Mouse (Mus musculus) kidney, postnatal 4 days (tissue): Measurements from ENCODE around the gene Crygc.
A peak's percentile ranks its signal among the peaks of the same experiment; 100 is the strongest.

Source experiments
- DNase-seq, 2 experiments: peaks; one replicate each; pipeline ENCODE4 v3.0.0; 2021; ENCODE audit warnings: mixed read lengths in 2 of 2

Crygc gene

DNA sequence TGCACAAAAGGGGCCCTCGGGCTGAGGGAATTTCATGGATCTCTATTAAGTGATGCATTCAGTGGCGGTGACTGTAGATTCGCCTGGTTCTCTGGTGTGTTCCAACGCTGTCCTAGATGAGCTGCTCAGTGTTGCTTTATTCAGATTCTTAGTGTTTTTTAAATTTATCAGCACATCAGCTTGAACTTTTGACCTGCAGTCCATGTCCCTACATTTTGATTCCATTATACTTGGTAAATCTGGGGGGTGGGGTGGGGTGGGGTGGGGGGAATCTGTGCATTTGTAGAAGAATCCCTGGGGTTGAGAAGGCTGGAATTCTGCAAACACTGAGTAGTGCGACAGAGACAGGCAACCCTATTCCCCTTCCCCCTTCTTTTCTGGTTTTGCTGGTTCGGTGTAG lies at the start of gene Crygc:
Crygc (minus strand) TSS at position 101 of the 400 bp plus-strand sequence.
- DNase-seq: no peak

DNA sequence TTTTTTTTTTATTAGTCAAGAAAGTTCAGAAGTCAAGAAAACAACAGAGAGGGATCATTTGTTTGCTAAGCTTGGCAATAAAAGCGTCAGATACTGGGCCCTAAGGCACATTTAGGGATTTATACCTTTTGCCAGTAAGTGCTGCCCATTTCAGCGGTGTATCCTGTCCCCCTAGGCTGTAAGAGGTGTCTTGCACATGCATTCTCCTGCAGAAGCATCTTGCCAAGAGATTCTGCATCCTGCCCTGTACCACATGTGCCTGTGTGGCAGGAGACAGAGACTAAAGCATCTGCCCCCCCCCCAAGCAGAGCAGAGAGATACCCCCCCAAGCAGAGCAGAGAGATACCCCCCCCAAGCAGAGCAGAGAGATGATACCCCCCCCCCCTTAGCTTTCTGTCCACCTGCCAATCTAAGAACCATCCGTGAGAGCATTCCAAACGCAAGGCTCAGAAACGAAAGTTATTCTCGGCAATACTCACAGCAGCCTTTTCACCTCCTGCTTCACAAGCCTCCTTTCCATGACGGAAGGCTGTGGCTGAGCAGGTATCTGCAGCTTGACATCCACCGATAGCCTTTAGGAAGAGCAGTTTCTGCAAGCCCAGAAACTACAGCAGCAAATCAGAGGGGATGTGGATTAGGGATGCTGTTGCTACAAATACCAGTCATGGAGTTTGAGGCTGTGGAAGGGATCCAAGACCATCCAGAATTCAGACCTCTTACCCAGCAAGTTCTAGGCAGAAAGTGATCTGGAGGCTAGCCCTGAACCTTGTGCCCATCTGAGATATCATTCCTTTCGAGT lies 49.3 kb upstream of the Crygc start, which contains the start of gene D630023F18Rik:
D630023F18Rik (minus strand) TSS at position 641 of the 799 bp plus-strand sequence.
- DNase-seq: peak in 1 of 2 experiments; percentile 12

DNA sequence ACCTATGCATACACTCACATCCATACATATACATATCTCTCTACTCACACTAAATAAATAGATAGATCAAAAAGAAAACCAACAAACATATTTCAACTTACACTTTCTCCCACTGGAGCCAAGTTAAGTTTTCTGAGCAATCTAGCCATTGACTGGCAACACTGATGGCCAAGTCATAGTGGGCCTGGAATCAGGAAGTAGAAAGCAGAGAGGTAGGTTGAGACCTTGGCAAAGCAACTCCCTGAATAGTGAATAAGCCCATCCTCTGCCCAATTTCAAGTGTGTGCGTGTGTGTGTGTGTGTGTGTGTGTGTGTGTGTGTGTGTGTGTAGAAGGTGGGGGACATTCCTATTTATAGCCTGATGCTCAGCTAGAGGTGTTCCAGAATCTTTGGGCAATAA lies 45.9 kb upstream of the Crygc start, which contains the start of gene Gm28845:
Gm28845 (minus strand) TSS at position 121 of the 400 bp plus-strand sequence.
- no peak for DNase-seq

DNA sequence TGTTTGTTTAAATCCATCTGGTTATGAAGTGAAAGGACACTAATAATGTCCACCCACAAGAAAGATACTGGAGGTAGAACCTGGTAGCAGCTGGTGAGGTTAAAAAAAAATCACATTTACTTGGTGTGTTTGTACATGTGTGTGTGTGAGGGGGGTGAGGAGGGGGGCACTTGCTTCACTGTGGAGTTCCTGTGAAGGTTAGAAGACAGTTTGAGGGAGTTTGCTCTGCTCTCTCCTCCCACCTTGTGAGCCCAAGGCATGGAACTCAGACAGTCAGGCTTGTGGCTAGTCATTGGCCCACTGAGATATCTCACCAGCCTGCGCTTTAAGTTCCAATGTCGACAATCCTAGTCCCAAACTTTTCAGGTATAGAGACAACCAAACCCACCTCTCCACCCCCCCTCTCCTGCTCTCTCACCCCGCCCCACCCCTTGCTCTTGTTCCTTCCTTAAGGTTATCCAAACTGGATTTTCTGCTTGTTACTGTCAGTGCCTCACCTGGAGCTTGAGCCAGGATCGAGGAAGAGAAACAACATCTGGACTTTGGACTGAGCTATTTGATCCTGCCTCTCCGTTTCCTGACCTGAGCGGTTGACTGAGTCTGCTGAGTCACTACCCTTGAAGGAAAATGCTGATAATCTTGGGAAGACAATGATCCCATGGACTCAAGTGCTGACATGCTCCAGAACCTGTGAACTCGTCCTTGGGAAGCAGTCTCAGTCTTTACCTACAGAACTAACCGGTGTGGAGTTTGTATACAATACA lies 44.8 kb upstream of the Crygc start:
- DNase-seq: peak; percentile 17 to 50

DNA sequence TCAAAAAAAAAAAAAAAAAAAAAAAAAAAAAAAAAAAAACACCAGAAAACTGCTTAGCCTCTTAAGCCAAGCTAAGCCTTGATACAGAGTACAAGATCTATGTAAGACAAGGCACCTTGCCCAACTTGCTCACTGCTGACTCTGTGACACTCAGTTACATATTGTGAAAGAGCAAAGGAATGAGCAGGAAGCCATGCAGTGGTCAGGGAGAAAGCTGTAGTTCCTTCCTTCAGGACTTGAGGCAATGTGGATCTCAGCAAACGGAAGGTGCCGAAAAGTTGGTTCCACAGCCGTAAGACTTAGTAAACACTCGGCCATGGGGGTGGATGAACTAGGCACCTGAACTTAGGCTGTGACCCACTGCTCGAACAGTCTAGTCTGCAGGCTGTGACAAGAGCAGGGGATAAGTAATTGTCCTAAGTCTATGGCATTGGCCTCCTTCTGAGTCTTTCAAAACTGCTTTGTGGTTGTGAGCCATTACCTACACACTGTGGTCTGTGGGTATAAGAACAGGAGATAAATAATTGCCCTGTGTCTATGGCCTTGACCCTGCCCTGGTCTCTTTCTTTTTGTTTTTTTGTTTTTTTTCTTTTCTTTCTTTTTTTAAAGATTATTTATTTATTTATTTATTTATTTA lies 40.2 kb upstream of the Crygc start:
- DNase-seq: no peak

DNA sequence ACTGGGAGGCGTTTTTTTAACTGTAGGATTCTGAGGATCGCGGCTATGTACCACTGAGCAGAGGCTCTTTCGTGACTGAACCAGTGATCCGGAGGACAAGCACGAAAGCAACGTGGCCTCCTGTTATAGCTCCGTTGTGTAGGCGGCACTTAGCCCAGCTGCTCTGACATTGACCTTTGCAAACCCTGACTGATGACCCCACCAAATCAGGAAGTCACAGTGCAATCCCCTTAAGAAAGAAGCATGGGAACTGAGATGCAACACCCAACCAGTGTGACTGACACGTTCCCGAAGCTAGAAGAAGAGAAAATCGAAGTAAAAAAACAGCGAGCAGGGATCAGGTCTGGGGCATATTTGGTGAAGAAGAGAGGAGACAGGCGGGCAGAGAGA lies 39.3 kb upstream of the Crygc start:
- DNase-seq: peak; percentile 10 to 36

DNA sequence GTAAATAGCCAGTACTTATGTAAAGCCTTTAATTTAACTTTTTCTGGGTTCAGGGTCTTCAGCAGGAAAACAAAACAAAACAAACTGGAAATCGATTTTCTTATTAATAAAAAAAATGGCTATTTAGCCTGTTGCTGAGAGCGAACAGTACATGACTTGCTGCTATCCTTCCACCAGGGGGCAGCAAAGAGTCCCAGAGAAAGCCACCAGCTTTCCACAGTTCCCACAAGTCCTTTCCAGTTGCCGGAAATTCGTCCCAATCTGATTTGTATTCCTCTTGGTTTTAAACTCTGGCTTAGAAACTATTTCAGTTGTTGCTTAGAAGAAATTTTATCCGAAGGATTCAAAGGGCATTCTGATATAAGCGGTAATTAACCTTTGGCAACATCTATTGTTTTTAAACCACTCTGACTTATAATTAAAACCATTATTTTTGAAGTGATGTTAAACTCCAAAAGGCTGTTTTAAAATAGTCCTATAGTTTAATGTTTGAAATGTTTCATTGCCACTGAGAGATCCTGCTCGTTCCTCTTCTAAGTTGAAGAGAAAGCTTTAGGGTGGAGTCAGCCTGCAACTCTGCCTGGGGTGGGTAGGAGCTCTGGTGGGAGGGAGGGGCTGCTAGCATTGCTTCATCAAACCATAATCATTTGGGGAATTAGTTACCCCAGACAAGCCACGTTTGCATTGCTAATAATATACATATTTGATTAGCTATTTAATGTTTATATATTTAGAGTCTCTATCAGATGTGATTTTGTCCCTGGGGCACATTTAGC lies 38.7 kb upstream of the Crygc start:
- peak; percentile 78 to 81 for DNase-seq

DNA sequence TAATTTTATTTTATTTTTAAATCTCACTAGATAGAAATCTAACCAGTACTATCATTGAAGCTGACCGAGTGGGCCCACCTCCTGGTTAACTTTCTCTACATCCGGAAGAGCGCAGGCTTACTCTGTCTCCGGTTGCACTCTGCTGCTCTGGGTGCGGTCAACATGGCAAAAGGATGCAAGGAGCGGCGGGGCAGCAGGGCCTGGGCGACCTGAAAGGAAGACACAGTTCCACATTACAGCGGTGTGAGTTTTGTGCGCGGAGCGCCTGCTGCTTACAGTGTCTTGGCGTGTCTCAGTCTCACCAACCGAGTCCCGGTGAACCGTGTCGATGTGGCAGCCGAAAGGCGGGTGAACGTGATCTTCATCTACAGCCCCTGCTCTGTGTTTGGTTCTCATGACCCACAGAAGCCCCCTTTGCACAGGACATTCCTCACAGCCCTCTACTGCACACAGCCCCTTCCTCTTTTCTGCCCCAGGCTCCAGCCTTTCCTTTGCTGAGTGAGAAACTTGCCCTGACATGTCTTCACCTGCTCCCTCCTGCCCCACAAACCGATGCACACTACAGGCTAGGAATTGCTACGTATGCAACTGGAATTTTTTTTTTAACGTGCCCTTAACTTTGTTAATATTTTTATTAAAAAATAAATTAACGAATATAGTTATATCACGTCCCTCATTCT lies 36.4 kb upstream of the Crygc start:
- peak in 1 of 2 experiments; percentile 8 for DNase-seq

DNA sequence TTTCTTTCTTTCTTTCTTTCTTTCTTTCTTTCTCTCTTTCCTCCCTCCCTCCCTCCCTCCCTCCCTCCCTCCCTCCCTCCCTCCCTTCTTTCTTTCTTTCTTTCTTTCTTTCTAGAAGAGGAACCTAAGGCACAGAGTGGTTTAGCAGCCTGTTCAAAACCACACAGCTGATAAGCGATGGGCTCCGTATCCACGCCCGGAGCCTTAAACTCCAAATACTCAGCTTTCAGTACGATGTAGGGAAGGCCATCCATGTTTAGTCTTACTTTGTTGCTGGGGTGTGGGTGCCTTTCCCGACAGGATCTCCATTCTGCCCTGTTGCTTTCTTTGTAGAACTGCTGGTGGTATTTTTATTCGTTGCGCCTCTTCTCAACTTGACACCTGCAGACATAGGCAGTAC lies 35.7 kb upstream of the Crygc start:
- DNase-seq: no peak

DNA sequence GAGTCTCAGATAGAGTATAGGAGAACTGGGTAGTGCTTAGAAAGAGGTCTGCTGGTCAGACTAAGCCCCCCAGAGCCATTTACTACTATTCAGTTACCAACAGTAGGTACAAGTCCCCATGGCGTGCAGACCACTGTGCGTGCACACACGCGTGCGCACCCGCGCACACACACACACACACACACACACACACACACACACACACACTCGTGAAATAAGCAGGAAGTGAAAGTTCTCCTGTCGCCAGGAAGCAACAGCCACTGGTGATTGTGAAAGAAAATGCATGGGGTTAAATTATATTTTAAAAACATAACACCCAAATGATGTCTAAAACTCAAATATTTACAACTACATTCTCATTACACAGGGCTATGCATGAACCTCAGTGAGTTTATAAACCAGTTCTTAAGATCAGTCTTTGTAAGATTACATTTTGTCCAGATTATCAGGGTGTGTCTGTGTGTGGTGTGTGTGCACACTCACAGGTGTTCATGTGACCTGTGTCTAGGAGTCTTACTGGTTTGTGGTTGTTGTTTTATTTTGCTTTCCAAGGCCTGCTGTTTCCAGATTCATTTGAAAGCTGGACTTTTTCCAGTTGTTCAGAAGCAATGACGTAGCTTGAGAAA lies 34.3 kb upstream of the Crygc start:
- no peak for DNase-seq

DNA sequence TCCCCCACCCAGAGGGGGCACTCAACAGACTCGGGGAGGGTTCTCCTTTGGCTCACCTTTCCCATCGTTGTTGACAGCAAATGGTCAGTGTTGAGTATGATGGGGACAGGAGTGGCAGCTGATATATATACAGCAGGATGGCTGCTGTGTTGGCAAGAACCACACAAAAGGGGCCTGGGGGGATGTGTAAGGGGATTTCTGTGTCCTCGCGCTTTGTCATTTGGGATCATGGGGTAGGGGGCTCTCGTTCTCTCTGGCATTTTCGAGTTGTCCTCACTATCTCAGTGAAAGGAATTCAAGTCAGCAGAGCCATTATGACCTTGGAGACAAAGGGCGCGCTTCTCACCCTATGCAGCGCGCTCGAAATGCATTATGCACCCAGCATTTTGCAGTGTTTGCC lies 29.8 kb upstream of the Crygc start, which contains the start of gene Cryga:
Cryga (minus strand) TSS at position 101 of the 400 bp plus-strand sequence.
- no peak for DNase-seq

DNA sequence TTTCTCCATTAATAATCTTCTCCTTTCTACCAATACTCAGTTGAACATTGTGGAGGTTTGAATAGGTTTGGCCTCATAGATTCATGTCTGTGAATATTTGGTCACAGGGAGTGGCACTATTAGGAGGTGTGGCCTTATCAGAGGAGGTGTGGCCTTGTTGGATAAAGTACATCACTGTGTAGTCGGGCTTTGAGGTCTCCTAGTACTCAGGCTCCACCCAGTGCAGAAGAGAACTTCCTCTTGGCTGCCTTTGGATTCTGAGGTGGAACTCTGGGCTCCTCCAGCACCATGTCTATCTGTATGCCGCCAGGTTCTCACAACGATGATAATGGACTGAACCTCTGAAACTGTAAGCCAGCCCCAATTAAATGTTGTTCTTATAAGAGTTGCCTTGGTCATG lies 23.5 kb upstream of the Crygc start:
- DNase-seq: no peak

DNA sequence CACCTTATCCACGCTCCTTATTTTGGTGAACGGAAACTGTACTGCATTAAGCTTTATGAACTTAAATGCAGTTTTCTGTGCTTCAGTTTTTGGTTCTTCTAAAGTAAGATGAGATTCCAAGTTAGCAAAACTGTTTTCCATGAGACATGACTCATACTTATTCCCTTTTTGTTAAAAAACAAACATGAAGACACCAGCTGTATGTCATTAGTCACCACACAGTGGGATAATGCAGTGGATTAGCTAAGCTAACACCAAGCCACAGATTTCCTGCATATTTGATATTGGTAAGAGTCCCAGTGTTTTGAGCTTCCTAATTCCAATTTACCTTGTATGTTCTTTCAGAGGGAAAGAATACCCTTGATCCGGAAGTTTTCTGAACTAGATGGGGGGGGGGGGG lies 18.1 kb upstream of the Crygc start:
- DNase-seq: no peak

DNA sequence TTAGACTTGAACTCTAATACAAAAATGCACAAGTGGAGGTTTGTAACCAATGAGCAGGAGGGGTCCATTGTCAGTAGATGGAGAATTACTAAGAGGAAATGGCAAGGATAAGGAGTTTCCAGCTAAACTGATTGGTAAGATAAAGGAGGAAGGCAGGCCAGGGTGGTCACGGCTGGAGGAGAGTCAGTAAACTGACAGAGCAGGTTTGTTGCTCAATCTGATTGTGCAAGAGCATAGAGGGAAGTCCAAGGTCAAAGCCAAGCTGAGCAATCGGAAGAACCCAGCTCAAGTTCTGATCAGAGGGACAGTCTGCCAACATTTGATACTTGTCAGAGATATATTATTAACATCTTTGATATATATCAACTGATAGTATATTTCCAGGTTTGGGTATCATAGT lies 16.9 kb upstream of the Crygc start:
- no peak for DNase-seq

DNA sequence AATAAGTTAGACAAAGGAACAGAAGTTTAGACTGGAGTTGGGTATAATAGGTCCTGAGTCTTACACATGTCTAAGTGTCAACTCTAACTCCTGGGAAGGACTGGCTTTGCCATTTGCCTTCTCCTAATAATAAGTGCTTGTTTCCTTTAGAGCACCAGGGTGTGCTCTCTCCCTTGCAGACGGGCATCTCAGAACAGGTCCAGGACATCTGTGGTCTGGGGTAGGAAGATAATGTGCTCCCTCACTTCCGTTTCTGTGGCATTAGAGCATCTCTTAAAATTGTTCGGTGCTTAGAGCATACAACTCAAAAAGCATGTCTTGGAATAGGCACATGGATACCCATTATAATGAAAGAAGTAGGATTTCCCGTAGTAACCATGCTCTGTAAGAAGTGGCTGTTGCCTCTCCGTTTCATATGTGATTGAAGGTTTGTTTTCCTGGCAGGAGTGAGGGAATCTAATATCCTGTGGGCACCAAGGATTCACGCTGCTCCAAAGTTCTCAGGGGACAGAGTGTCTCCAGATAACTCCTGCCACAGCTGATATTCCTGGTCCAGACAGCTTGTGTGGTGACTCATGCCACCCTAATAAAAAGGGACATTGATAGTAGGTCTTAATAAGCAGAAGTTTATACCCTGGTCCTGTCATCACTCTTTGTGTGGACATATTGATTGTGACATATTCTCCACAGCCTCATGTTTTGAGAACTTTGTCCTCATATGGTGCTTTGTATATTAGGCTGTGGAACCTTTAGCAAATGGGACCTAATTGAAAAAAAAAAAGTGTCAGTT lies 15.3 kb upstream of the Crygc start:
- DNase-seq: no peak

DNA sequence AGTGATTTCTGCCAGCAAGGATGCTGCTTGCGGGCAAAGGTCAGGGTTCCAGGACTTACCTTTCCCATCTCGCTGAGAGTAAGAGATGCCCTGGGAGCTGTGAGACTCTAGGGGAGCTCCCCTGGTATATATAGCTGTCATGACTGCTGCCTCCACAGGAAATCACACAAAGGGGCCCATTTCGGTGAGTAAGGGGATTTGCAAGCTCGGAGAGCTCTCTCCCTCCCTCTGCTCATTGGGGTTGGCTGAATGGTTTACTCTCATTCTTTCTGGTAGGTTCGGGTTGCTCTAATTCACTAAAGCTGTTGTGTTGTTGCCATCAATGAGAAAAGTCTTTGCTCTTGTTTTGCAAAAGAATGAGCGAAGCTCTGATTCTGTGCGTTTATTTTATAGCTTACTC lies 8.7 kb upstream of the Crygc start, which contains the start of gene Crygb:
Crygb (minus strand) TSS at position 101 of the 400 bp plus-strand sequence.
- no peak for DNase-seq

DNA sequence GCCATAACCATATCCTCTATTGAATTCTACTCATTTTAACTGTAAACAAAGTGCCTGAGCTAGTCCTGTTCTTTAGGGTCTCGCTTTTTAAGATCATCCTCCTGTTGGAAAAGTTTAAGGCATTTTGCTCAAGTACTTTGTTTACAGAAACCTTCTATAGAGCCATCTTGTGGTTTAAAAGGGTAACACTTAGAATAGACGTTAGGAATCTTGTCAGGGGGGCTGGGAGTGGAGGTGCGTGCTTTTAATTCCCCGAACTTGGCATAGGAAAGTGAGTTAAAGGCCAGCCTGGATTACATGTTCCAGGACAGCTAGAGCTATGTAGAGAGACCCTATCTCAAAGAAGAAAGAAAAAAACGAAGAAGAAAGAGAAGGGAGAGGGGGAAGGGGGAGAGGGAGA lies 2.1 kb upstream of the Crygc start:
- no peak for DNase-seq

DNA sequence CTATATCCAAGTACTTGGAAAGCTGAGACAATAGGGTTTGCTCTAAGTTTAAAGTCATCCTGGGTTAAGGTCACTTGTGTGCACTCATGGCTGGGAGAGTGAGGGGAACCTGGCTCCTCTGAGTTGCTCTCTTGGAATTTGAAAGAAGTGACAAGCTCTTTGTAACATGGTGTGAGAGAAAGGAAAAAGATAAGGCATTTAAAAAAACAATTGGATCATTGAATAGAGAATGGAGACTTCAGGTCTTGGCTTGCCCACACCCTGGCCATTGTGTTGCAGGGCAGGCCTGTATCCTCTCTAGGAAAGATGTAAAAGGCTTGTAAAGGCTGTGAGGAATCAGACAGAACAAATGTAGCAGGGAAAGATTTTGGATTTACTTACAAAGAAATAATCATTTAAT lies 5.6 kb downstream of the Crygc start:
- DNase-seq: no peak

DNA sequence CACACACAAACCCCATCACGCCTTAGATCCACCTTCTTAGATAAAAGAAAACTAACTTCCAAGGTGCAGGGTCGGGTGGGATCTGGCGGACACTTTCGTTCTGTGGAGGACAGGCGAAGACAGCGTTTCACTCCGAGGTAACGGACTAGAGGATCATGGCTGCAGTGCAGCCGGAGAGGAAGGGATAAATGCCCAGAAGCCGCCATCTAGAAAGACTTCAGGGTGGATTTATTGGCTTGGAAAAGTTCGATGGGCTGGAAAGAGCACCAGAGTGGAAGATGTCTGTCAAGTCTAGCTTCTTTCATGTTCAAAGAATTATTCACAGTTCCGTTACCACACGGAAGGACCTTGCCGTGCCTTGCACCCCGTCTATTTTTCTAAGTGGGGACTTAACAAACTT lies 9.3 kb downstream of the Crygc start:
- no peak for DNase-seq

DNA sequence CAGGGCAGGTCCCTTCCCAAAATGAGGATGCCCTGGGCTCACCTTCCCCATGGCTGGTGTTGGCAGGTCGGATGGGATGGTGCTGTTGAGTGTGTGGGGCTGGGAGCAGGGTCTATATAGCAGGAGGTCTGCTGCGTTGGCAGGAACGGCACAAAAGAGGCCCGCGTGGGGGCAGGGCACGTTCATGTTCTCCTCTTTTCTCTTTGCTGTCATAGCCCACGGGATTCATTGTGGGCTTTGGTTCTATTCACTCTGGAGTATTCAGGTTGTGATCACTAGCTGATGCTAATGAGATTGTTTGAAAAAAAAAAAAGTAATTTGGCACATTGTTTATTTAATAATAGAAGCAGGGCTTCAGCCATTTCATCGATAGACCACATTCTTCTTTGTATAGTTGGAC lies 10.1 kb downstream of the Crygc start, which contains the start of gene Crygd:
Crygd (minus strand) TSS at position 101 of the 400 bp plus-strand sequence.
- no peak for DNase-seq
